Mouse (Mus musculus) limb, embryonic 14.5 days (tissue): ENCODE measurements around the gene Gm17018. TPM values are rescaled to one million over a fixed set of nuclear protein-coding genes. Genes with fewer than 3 reads are reported as not detected.
A peak's percentile ranks its signal among the peaks of the same experiment; 100 is the strongest.

ENCODE experiments used
- ATAC-seq: fragments of 200-750 bp; cut with Nextera tagmentation; 2 replicates; pipeline ENCODE4 v1.8.0; 2017; ENCODE audit warnings: low read depth, moderate number of reproducible peaks, moderate TSS enrichment; ENCODE audit not compliant: low FRiP score
- DNase-seq: peaks from one replicate; pipeline ENCODE4 v3.0.0-alpha.2; 2015; ENCODE audit warnings: low spot score
- H3K27ac ChIP-seq: fragments of 300-500 bp; sonication (generic); replicated peaks from 2 replicates; pipeline ENCODE4 v1.5.1; 2014; ENCODE audit warnings: low read depth, mild to moderate bottlenecking, low read length, moderate library complexity, mixed read lengths
- H3K27me3 ChIP-seq: fragments of 300-500 bp; sonication (generic); 2 replicates; pipeline ENCODE4 v1.6.1; 2014; ENCODE audit warnings: low read length, mixed read lengths; ENCODE audit not compliant: control insufficient read depth, insufficient read depth
- H3K36me3 ChIP-seq: fragments of 300-500 bp; sonication (generic); 2 replicates; pipeline ENCODE4 v1.6.1; 2014; ENCODE audit warnings: mild to moderate bottlenecking, low read length, moderate library complexity, mixed read lengths; ENCODE audit not compliant: control insufficient read depth, insufficient read depth
- H3K4me1 ChIP-seq: fragments of 300-500 bp; sonication (generic); 2 replicates; pipeline ENCODE4 v1.6.1; 2014; ENCODE audit warnings: antibody characterized with exemption, low read length, mixed read lengths; ENCODE audit not compliant: control insufficient read depth, insufficient read depth
- H3K4me2 ChIP-seq: fragments of 300-500 bp; sonication (generic); replicated peaks from 2 replicates; pipeline ENCODE4 v1.6.1; 2014; ENCODE audit warnings: low read depth, mild to moderate bottlenecking, low read length, moderate library complexity; ENCODE audit not compliant: severe bottlenecking
- H3K4me3 ChIP-seq: fragments of 300-500 bp; sonication (generic); replicated peaks from 2 replicates; pipeline ENCODE4 v1.5.1; 2014; ENCODE audit warnings: low read length
- H3K9ac ChIP-seq: fragments of 300-500 bp; sonication (generic); 2 replicates; pipeline ENCODE4 v1.6.1; 2014; ENCODE audit warnings: mild to moderate bottlenecking, low read depth, low read length, moderate library complexity; ENCODE audit not compliant: severe bottlenecking
- H3K9me3 ChIP-seq: fragments of 300-500 bp; sonication (generic); 2 replicates; pipeline ENCODE4 v1.6.1; 2016; ENCODE audit warnings: low read length; ENCODE audit not compliant: control insufficient read depth
- POLR2A ChIP-seq: fragments of 200-500 bp; IDR thresholded peaks from 2 replicates; pipeline ENCODE4 v1.8.0; 2012; ENCODE audit warnings: inconsistent platforms, mild to moderate bottlenecking, moderate library complexity, borderline replicate concordance; ENCODE audit not compliant: insufficient read depth, insufficient read length; ENCODE audit errors: extremely low read depth
- WGBS: fragments of 180-500 bp; shearing (Covaris S2); extraction: QIAGEN DNeasy Blood & Tissue Kit; methylation state at CpG from one replicate; pipeline ENCODE4 v1.1.7; 2014; 5-methylcytosine and 5-hydroxymethylcytosine counted together
- polyA plus RNA-seq, 2 experiments: library from polyadenylated mRNA; depleted of rRNA in 1 of 2; stranded (reverse) in 1 of 2; unstranded in 1 of 2; fragments of >200 nt; fragmentation: Nextera tagmentation in 1 of 2; extraction: Ambion mirVana in 1 of 2; gene quantifications; 2 replicates each; pipeline versions ENCODE4 v1.2.1 to v1.2.3; 2012 to 2014

Gene Gm17018
- 12.1 and 15.9 TPM in 2 replicates for polyA plus RNA-seq (2012; rRNA removed)
- polyA plus RNA-seq (2014; fragmentation: Nextera tagmentation; extraction: Ambion mirVana) = 39.6 and 41.2 TPM in 2 replicates

- WGBS = under 1% methylated on average over 35 of the region's 35 CpGs
- H3K27ac ChIP-seq = peak within 1 kb of the TSS; percentile 50; the same call in 1 of the 2 replicates
- H3K4me3 ChIP-seq = peak within 1 kb of the TSS; percentile 68
- peaks cover 13% of the 10 kb centered on the region for H3K4me1 ChIP-seq
- H3K4me2 ChIP-seq = peak within 1 kb of the TSS; percentile 94
- DNase-seq (peak; percentile 88), ATAC-seq (peak; percentile 90)
- no peaks in the 10 kb centered on the region for H3K9me3 ChIP-seq
- TF ChIP-seq POLR2A = no peak
- peak within 1 kb of the TSS; percentile 74 for H3K9ac ChIP-seq
- no peaks in the 10 kb centered on the region for H3K27me3 ChIP-seq
- no peaks in the 10 kb centered on the region; the same call in 1 of the 2 replicates for H3K36me3 ChIP-seq
Observed at GRCm38 (mm10) chr19:45560153-45560890, at the start of gene Gm17018, which contains the start of gene Poll. Gene Gm17018 (plus strand): TSS chr19:45560615. Gene Poll (minus strand): TSS chr19:45560531.

DNA sequence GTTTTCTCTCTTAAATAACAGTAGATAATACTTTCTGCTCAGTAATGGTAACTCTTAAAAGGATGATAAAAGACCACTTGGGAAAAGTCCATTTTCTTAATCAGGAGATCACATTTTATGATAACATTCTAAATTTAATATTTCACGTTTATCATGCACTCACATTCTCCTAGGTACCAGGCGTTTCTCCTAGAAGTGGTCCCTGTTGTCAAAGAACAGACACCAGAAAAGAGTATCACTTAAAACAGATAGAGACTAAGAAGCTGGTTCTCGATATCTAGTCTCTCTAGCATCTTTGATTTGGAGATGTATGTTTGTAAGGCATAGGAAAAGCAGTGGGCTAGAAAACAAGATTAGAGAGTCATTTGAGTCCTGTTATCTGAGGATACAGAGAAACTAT lies 49.7 kb upstream of the Gm17018 start:
- 86% methylated on average over 3 of the region's 3 CpGs for WGBS
- Histone ChIP-seq H3K9ac (no peak overlapping the region), H3K4me2 (no peak overlapping the region), H3K36me3 (peaks cover 45% of the 10 kb centered on the region), H3K4me1 (no peaks in the 10 kb centered on the region), H3K27me3 (no peaks in the 10 kb centered on the region), H3K9me3 (no peaks in the 10 kb centered on the region), H3K4me3 (no peak overlapping the region), H3K27ac (no peak overlapping the region)
- DNase-seq (no peak), ATAC-seq (no peak)
- TF ChIP-seq POLR2A = no peak

GRCm38 (mm10) chr19:45511406-45511805 lies 49.0 kb upstream of the Gm17018 start:
- ATAC-seq (no peak), DNase-seq (no peak)
- Histone ChIP-seq H3K4me1 (no peaks in the 10 kb centered on the region), H3K9ac (no peak overlapping the region), H3K27me3 (no peaks in the 10 kb centered on the region), H3K4me3 (no peak overlapping the region), H3K27ac (no peak overlapping the region), H3K9me3 (no peaks in the 10 kb centered on the region), H3K36me3 (peaks cover 52% of the 10 kb centered on the region), H3K4me2 (no peak overlapping the region)
- TF ChIP-seq POLR2A = no peak
- 84% methylated on average over 4 of the region's 4 CpGs for WGBS

DNA sequence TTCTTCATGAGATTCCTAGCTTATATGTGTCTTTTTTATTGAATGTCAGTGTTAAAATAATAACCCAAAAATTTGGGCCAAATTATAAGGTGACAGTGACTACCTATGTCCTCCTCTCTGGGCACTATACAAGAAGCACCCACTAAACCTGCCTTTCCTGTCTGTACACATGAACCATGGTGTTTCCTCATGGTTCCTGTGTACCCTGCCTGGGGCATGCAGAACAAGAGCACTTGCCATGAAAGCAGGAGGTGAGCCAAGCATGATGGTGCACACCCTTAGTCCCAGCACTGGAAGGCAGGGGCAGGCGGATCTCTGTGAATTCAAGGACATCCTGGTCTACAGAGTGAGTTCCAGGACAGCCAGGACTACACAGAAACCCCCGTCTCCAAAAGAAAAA lies 45.1 kb upstream of the Gm17018 start:
- no peak overlapping the region for H3K9ac ChIP-seq
- no peak for TF ChIP-seq POLR2A
- no peaks in the 10 kb centered on the region for H3K4me1 ChIP-seq
- H3K27ac ChIP-seq = no peak overlapping the region
- WGBS = 98% methylated on average over 2 of the region's 2 CpGs
- no peak overlapping the region for H3K4me3 ChIP-seq
- H3K36me3 ChIP-seq = peaks cover 66% of the 10 kb centered on the region
- H3K9me3 ChIP-seq = no peaks in the 10 kb centered on the region
- no peak overlapping the region for H3K4me2 ChIP-seq
- DNase-seq (no peak), ATAC-seq (no peak)
- no peaks in the 10 kb centered on the region for H3K27me3 ChIP-seq

GRCm38 (mm10) chr19:45516264-45516663 lies 44.2 kb upstream of the Gm17018 start:
- no peaks in the 10 kb centered on the region for H3K4me1 ChIP-seq
- H3K4me3 ChIP-seq = no peak overlapping the region
- TF ChIP-seq POLR2A = no peak
- WGBS = 95% methylated on average over 12 of the region's 12 CpGs
- peaks cover 72% of the 10 kb centered on the region for H3K36me3 ChIP-seq
- H3K4me2 ChIP-seq = no peak overlapping the region
- DNase-seq (no peak), ATAC-seq (no peak)
- H3K9ac ChIP-seq = no peak overlapping the region
- no peak overlapping the region for H3K27ac ChIP-seq
- H3K9me3 ChIP-seq = no peaks in the 10 kb centered on the region
- no peaks in the 10 kb centered on the region for H3K27me3 ChIP-seq

GRCm38 (mm10) chr19:45527382-45527781 lies 33.0 kb upstream of the Gm17018 start:
- H3K36me3 ChIP-seq = peaks cover 58% of the 10 kb centered on the region
- DNase-seq (no peak), ATAC-seq (no peak)
- WGBS = 83% methylated on average over 7 of the region's 7 CpGs
- no peak overlapping the region for H3K27ac ChIP-seq
- no peak overlapping the region for H3K4me3 ChIP-seq
- no peak overlapping the region for H3K4me2 ChIP-seq
- H3K9me3 ChIP-seq = no peaks in the 10 kb centered on the region
- TF ChIP-seq POLR2A = no peak
- H3K27me3 ChIP-seq = no peaks in the 10 kb centered on the region
- no peaks in the 10 kb centered on the region for H3K4me1 ChIP-seq
- H3K9ac ChIP-seq = no peak overlapping the region
